Mouse (Mus musculus) heart, embryonic 10.5 days (tissue): ENCODE results near the gene Adtrp. TPM values are rescaled to one million over a fixed set of nuclear protein-coding genes. Genes with fewer than 3 reads are reported as not detected.

ENCODE experiments used
- DNase-seq: peaks from one replicate; pipeline ENCODE4 v3.0.0-alpha.2; 2017; ENCODE audit warnings: low spot score
- H3K27ac ChIP-seq: fragments of 300-500 bp; sonication (generic); 2 replicates; pipeline ENCODE4 v1.5.1; 2016; ENCODE audit warnings: mild to moderate bottlenecking
- H3K27me3 ChIP-seq: fragments of 300-500 bp; sonication (generic); 2 replicates; pipeline ENCODE4 v1.6.1; 2016; ENCODE audit warnings: mild to moderate bottlenecking; ENCODE audit not compliant: poor library complexity, insufficient read depth, severe bottlenecking
- H3K36me3 ChIP-seq: fragments of 300-500 bp; sonication (generic); 2 replicates; pipeline ENCODE4 v1.6.1; 2016; ENCODE audit warnings: mild to moderate bottlenecking, moderate library complexity
- H3K4me1 ChIP-seq: fragments of 300-500 bp; sonication (generic); 2 replicates; pipeline ENCODE4 v1.6.1; 2016; ENCODE audit warnings: mild to moderate bottlenecking
- H3K4me3 ChIP-seq: fragments of 300-500 bp; sonication (generic); 2 replicates; pipeline ENCODE4 v1.5.1; 2016; ENCODE audit warnings: mild to moderate bottlenecking, moderate library complexity
- H3K9me3 ChIP-seq: fragments of 300-500 bp; sonication (generic); 2 replicates; pipeline ENCODE4 v1.6.1; 2016; ENCODE audit warnings: mild to moderate bottlenecking, moderate library complexity
- WGBS: fragments of 180-500 bp; shearing (Covaris S2); methylation state at CpG from one replicate; pipeline ENCODE4 v1.1.7; 2016; 5-methylcytosine and 5-hydroxymethylcytosine counted together
- polyA plus RNA-seq: library from polyadenylated mRNA; unstranded; fragments of >200 nt; fragmentation: Nextera tagmentation; extraction: Ambion mirVana; gene quantifications from 2 replicates; pipeline ENCODE4 v1.2.1, GENCODE M21; 2016

The Adtrp gene
- 0.17 and 0.60 TPM in 2 replicates for polyA plus RNA-seq

- peaks cover 3% of the 10 kb centered on the region; the same call in 1 of the 2 replicates for H3K4me1 ChIP-seq
- H3K27ac ChIP-seq: no peak within 1 kb of the TSS
- no peaks in the 10 kb centered on the region for H3K36me3 ChIP-seq
- H3K27me3 ChIP-seq: no peaks in the 10 kb centered on the region
- no peak for DNase-seq
- no peaks in the 10 kb centered on the region for H3K9me3 ChIP-seq
- 62% methylated on average over 11 of the region's 11 CpGs for WGBS
- H3K4me3 ChIP-seq: no peak within 1 kb of the TSS
These were observed at the start of gene Adtrp for GRCm38 (mm10) chr13:41847516-41848126. Adtrp (minus strand) TSS chr13:41847684.

- no peaks in the 10 kb centered on the region for H3K36me3 ChIP-seq
- H3K27ac ChIP-seq: no peak overlapping the region
- WGBS: 89% methylated on average over 12 of the region's 12 CpGs
- no peaks in the 10 kb centered on the region for H3K27me3 ChIP-seq
- no peaks in the 10 kb centered on the region for H3K4me1 ChIP-seq
- DNase-seq: no peak
- H3K9me3 ChIP-seq: no peaks in the 10 kb centered on the region
- H3K4me3 ChIP-seq: no peak overlapping the region
These were observed 44.5 kb upstream of the Adtrp start for GRCm38 (mm10) chr13:41892016-41892415.

GRCm38 (mm10) chr13:41890618-41891017 lies 43.1 kb upstream of the Adtrp start:
- Histone ChIP-seq H3K4me1 (no peaks in the 10 kb centered on the region), H3K27ac (no peak overlapping the region), H3K4me3 (no peak overlapping the region), H3K36me3 (no peaks in the 10 kb centered on the region), H3K9me3 (no peaks in the 10 kb centered on the region), H3K27me3 (no peaks in the 10 kb centered on the region)
- no peak for DNase-seq
- 86% methylated on average over 4 of the region's 4 CpGs for WGBS

GRCm38 (mm10) chr13:41890111-41890600 lies 42.7 kb upstream of the Adtrp start:
- H3K9me3 ChIP-seq: no peaks in the 10 kb centered on the region
- no peak for DNase-seq
- H3K27ac ChIP-seq: no peak overlapping the region
- H3K4me3 ChIP-seq: no peak overlapping the region
- no peaks in the 10 kb centered on the region for H3K27me3 ChIP-seq
- no peaks in the 10 kb centered on the region for H3K4me1 ChIP-seq
- 85% methylated on average over 2 of the region's 2 CpGs for WGBS
- no peaks in the 10 kb centered on the region for H3K36me3 ChIP-seq

- 77% methylated on average over 2 of the region's 2 CpGs for WGBS
These were observed 41.2 kb upstream of the Adtrp start for GRCm38 (mm10) chr13:41888644-41889043.

GRCm38 (mm10) chr13:41886120-41886519 lies 38.6 kb upstream of the Adtrp start:
- H3K27ac ChIP-seq: no peak overlapping the region
- WGBS: 82% methylated on average over 4 of the region's 4 CpGs
- H3K36me3 ChIP-seq: no peaks in the 10 kb centered on the region
- peaks cover 6% of the 10 kb centered on the region; the same call in 1 of the 2 replicates for H3K4me1 ChIP-seq
- no peak for DNase-seq
- no peaks in the 10 kb centered on the region for H3K27me3 ChIP-seq
- H3K9me3 ChIP-seq: no peaks in the 10 kb centered on the region
- no peak overlapping the region for H3K4me3 ChIP-seq

More at GRCm38 (mm10) chr13:41888644-41889043, 41.2 kb upstream of the Adtrp start:
- Histone ChIP-seq H3K27me3 (no peaks in the 10 kb centered on the region), H3K27ac (no peak overlapping the region), H3K9me3 (no peaks in the 10 kb centered on the region), H3K4me1 (no peaks in the 10 kb centered on the region), H3K36me3 (no peaks in the 10 kb centered on the region), H3K4me3 (no peak overlapping the region)
- DNase-seq: no peak

- no peaks in the 10 kb centered on the region for H3K27me3 ChIP-seq
- WGBS: 80% methylated on average over 4 of the region's 4 CpGs
- no peak for DNase-seq
These were observed 36.3 kb upstream of the Adtrp start for GRCm38 (mm10) chr13:41883665-41884291.

GRCm38 (mm10) chr13:41881201-41881600 lies 33.7 kb upstream of the Adtrp start:
- H3K27ac ChIP-seq: no peak overlapping the region
- H3K9me3 ChIP-seq: no peaks in the 10 kb centered on the region
- H3K4me3 ChIP-seq: no peak overlapping the region
- H3K36me3 ChIP-seq: no peaks in the 10 kb centered on the region
- peaks cover 6% of the 10 kb centered on the region; the same call in 1 of the 2 replicates for H3K4me1 ChIP-seq
- no peak for DNase-seq
- WGBS: 41% methylated on average over 2 of the region's 2 CpGs
- no peaks in the 10 kb centered on the region for H3K27me3 ChIP-seq

More at GRCm38 (mm10) chr13:41883665-41884291, 36.3 kb upstream of the Adtrp start:
- Histone ChIP-seq H3K36me3 (no peaks in the 10 kb centered on the region), H3K4me1 (peaks cover 6% of the 10 kb centered on the region; the same call in 1 of the 2 replicates), H3K27ac (no peak overlapping the region), H3K9me3 (no peaks in the 10 kb centered on the region), H3K4me3 (no peak overlapping the region)

GRCm38 (mm10) chr13:41880525-41880924 lies 33.0 kb upstream of the Adtrp start:
- peaks cover 6% of the 10 kb centered on the region; the same call in 1 of the 2 replicates for H3K4me1 ChIP-seq
- no peaks in the 10 kb centered on the region for H3K27me3 ChIP-seq
- H3K4me3 ChIP-seq: no peak overlapping the region
- H3K27ac ChIP-seq: no peak overlapping the region
- H3K9me3 ChIP-seq: no peaks in the 10 kb centered on the region
- H3K36me3 ChIP-seq: no peaks in the 10 kb centered on the region
- DNase-seq: no peak

- no peaks in the 10 kb centered on the region for H3K27me3 ChIP-seq
- no peak for DNase-seq
- H3K4me1 ChIP-seq: peaks cover 9% of the 10 kb centered on the region
- H3K27ac ChIP-seq: no peak overlapping the region
- no peak overlapping the region for H3K4me3 ChIP-seq
- H3K36me3 ChIP-seq: no peaks in the 10 kb centered on the region
- WGBS: 81% methylated on average over 7 of the region's 7 CpGs
- no peaks in the 10 kb centered on the region for H3K9me3 ChIP-seq
These were observed 25.2 kb upstream of the Adtrp start for GRCm38 (mm10) chr13:41872686-41873085.

GRCm38 (mm10) chr13:41872161-41872562 lies 24.7 kb upstream of the Adtrp start:
- no peaks in the 10 kb centered on the region for H3K9me3 ChIP-seq
- 55% methylated on average over 8 of the region's 8 CpGs for WGBS
- no peak for DNase-seq
- no peak overlapping the region for H3K27ac ChIP-seq
- no peaks in the 10 kb centered on the region for H3K36me3 ChIP-seq
- no peaks in the 10 kb centered on the region for H3K27me3 ChIP-seq
- H3K4me1 ChIP-seq: peaks cover 12% of the 10 kb centered on the region
- no peak overlapping the region for H3K4me3 ChIP-seq

GRCm38 (mm10) chr13:41867533-41867932 lies 20.0 kb upstream of the Adtrp start:
- Histone ChIP-seq H3K36me3 (no peaks in the 10 kb centered on the region), H3K27me3 (no peaks in the 10 kb centered on the region), H3K9me3 (no peaks in the 10 kb centered on the region), H3K4me1 (peaks cover 12% of the 10 kb centered on the region), H3K4me3 (no peak overlapping the region), H3K27ac (no peak overlapping the region)
- no peak for DNase-seq
- 73% methylated on average over 2 of the region's 2 CpGs for WGBS

- Histone ChIP-seq H3K4me3 (no peak overlapping the region), H3K9me3 (no peaks in the 10 kb centered on the region), H3K4me1 (0 out of 2 replicates have a peak, but pooled peaks cover 3% of the 10 kb centered on the region), H3K36me3 (no peaks in the 10 kb centered on the region), H3K27ac (no peak overlapping the region), H3K27me3 (no peaks in the 10 kb centered on the region)
- DNase-seq: no peak
- WGBS: 54% methylated on average over 6 of the region's 6 CpGs
These were observed 18.1 kb upstream of the Adtrp start for GRCm38 (mm10) chr13:41865575-41865974.
